Mouse (Mus musculus) liver, postnatal 0 days (tissue): ENCODE results near the gene Prmt8. TPM values are rescaled to one million over a fixed set of nuclear protein-coding genes. Genes with fewer than 3 reads are reported as not detected.

Source experiments
- ATAC-seq: fragments of 200-750 bp; cut with Nextera tagmentation; 2 replicates; pipeline ENCODE4 v1.8.0; 2017; ENCODE audit warnings: mild to moderate bottlenecking, moderate library complexity
- DNase-seq: peaks from one replicate; pipeline ENCODE4 v3.0.0-alpha.2; 2016
- H3K27ac ChIP-seq: fragments of 300-500 bp; sonication (generic); 2 replicates; pipeline ENCODE4 v1.5.1; 2014; ENCODE audit warnings: antibody characterized with exemption, moderate library complexity, mild to moderate bottlenecking, low read depth
- H3K27me3 ChIP-seq: fragments of 300-500 bp; sonication (generic); 2 replicates; pipeline ENCODE4 v1.6.1; 2014; ENCODE audit warnings: low read length, control low read depth, mixed read lengths; ENCODE audit not compliant: insufficient read depth
- H3K36me3 ChIP-seq: fragments of 300-500 bp; sonication (generic); replicated peaks from 2 replicates; pipeline ENCODE4 v1.6.1; 2014; ENCODE audit warnings: mild to moderate bottlenecking, control low read depth, low read length, moderate library complexity, mixed read lengths; ENCODE audit not compliant: insufficient read depth
- H3K4me1 ChIP-seq: fragments of 300-500 bp; sonication (generic); 2 replicates; pipeline ENCODE4 v1.6.1; 2014; ENCODE audit warnings: antibody characterized with exemption, mild to moderate bottlenecking, control low read depth; ENCODE audit not compliant: insufficient read depth
- H3K4me2 ChIP-seq: fragments of 300-500 bp; sonication (generic); 2 replicates; pipeline ENCODE4 v1.6.1; 2014; ENCODE audit warnings: low read depth, mild to moderate bottlenecking, low read length, moderate library complexity, mixed read lengths
- H3K4me3 ChIP-seq: fragments of 300-500 bp; sonication (generic); 2 replicates; pipeline ENCODE4 v1.5.1; 2014; ENCODE audit warnings: low read depth, low read length
- H3K9ac ChIP-seq: fragments of 300-500 bp; sonication (generic); replicated peaks from 2 replicates; pipeline ENCODE4 v1.6.1; 2014; ENCODE audit warnings: mild to moderate bottlenecking, moderate library complexity
- H3K9me3 ChIP-seq: fragments of 300-500 bp; sonication (generic); 2 replicates; pipeline ENCODE4 v1.6.1; 2016; ENCODE audit warnings: mild to moderate bottlenecking, control low read depth, low read length, mixed read lengths
- CTCF ChIP-seq: sonication (generic); IDR thresholded peaks from 2 replicates; pipeline ENCODE4 v1.5.1; 2016; ENCODE audit warnings: antibody characterized with exemption, low read depth
- EP300 ChIP-seq: IDR thresholded peaks from 2 replicates; pipeline ENCODE4 v1.6.1; 2016; ENCODE audit warnings: antibody characterized with exemption, low read depth, mild to moderate bottlenecking
- WGBS: fragments of 180-500 bp; shearing (Covaris S2); extraction: QIAGEN DNeasy Blood & Tissue Kit; methylation state at CpG from one replicate; pipeline ENCODE4 v1.1.7; 2014; ENCODE audit not compliant: insufficient replicate concordance; 5-methylcytosine and 5-hydroxymethylcytosine counted together
- polyA plus RNA-seq: library from polyadenylated mRNA; unstranded; fragments of >200 nt; fragmentation: Nextera tagmentation; extraction: Ambion mirVana; gene quantifications from 2 replicates; pipeline ENCODE4 v1.2.1, GENCODE M21; 2015

Prmt8 gene
- polyA plus RNA-seq, 1 experiment from 2014 or later, result not detected

DNA sequence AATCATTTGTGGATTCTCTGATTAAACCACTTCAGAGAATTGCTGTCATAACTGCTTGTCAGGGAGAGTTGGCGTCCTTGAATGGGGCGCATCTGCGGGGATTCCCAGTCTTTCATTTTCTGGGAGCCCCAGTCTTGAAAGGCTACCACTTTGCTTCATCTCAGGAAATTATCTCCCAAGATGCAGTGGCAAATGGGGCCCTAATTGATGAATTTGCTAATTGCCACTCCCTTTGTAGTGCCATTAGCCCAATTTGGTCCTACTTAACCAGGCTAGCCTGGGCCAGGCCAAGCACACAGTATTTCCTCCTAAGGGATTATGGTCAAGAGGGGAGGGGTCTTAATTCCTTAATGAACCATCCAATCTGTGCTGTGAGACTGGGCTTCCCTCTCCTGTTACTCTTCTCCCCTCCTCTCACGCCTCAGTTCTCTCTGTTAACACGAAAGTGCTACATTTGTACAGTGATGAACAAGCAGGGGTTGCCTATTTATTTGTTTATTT, 11.6 kb downstream of the Prmt8 start:
- 68% methylated on average over 5 of the region's 5 CpGs for WGBS
- Histone ChIP-seq H3K9me3 (no peaks in the 10 kb centered on the region), H3K4me3 (no peak overlapping the region), H3K36me3 (no peaks in the 10 kb centered on the region), H3K27me3 (no peaks in the 10 kb centered on the region), H3K9ac (no peak overlapping the region), H3K27ac (no peak overlapping the region), H3K4me1 (no peaks in the 10 kb centered on the region), H3K4me2 (no peak overlapping the region)
- TF ChIP-seq CTCF, result no peak
- TF ChIP-seq EP300, result no peak
- ATAC-seq (no peak), DNase-seq (no peak)

DNA sequence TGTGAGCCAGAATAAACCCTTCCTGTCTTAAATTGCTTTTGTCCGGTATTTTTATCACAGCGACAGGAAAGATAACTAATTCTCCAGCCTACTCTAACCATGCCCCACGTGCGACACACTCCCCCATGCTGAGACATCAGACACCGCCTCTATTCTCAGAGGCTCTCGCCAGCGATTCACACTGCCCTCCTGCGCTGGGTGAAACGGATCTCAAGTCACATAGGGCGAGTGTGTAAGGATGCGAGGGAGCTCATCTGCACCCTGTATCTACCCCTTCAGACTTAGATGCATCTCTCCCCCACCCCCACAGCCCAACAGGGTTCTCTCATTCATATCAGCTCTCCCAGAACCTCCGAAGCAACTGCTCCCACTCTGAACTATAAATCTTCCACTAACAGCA, 12.4 kb downstream of the Prmt8 start:
- ATAC-seq (no peak), DNase-seq (no peak)
- no peaks in the 10 kb centered on the region for H3K36me3 ChIP-seq
- no peak overlapping the region for H3K27ac ChIP-seq
- H3K9me3 ChIP-seq, result no peaks in the 10 kb centered on the region
- no peaks in the 10 kb centered on the region for H3K4me1 ChIP-seq
- WGBS, result 50% methylated on average over 12 of the region's 12 CpGs
- no peak overlapping the region for H3K9ac ChIP-seq
- TF ChIP-seq EP300 (no peak), CTCF (no peak)
- H3K27me3 ChIP-seq, result no peaks in the 10 kb centered on the region
- H3K4me2 ChIP-seq, result no peak overlapping the region
- no peak overlapping the region for H3K4me3 ChIP-seq

DNA sequence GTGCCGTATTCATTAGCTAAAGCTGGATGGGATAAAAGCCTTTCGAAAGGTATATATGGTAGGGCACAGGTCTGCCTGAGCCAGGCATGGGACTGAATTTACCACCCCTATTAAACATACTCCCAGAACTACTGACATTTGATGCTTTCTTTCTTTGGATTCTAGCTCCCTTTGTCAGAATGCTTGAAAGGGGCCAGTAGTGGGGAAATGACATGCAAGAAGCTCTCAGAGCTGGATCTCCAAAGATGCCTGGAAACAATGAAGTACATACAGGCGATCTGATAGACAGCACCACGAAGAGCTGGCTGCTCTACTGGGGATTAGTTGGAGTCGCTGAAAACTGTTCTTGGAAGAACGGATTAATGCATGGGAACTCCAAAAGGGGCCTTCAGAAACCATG, 16.0 kb downstream of the Prmt8 start:
- Histone ChIP-seq H3K9me3 (no peaks in the 10 kb centered on the region), H3K4me2 (no peak overlapping the region), H3K36me3 (no peaks in the 10 kb centered on the region), H3K27ac (no peak overlapping the region), H3K4me3 (no peak overlapping the region), H3K9ac (no peak overlapping the region), H3K4me1 (no peaks in the 10 kb centered on the region), H3K27me3 (no peaks in the 10 kb centered on the region)
- DNase-seq (no peak), ATAC-seq (no peak)
- no peak for TF ChIP-seq EP300
- no peak for TF ChIP-seq CTCF
- 71% methylated on average over 6 of the region's 6 CpGs for WGBS

DNA sequence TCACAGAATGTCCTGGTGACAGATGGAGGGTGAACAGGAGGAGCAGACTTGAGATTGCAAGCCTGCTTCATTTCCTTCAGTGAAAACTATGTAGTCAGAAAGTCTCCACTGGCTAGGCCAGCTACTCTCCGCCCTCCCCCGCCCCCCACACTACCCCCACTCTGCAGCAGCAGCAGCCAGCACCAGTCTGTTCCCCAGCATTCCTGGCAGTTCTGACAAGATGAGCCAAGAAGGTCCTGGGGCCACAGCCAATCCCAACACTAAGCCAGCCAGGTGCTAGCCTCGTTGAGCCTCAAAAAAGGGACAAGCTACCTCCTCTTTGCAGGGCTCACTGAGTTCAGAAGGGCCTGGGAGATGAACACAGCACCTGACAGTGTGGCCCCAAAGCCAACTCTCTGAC, 16.6 kb downstream of the Prmt8 start:
- ATAC-seq (no peak), DNase-seq (no peak)
- H3K4me2 ChIP-seq, result no peak overlapping the region
- H3K27ac ChIP-seq, result no peak overlapping the region
- no peaks in the 10 kb centered on the region for H3K9me3 ChIP-seq
- no peak overlapping the region for H3K9ac ChIP-seq
- no peaks in the 10 kb centered on the region for H3K27me3 ChIP-seq
- no peaks in the 10 kb centered on the region for H3K36me3 ChIP-seq
- no peak overlapping the region for H3K4me3 ChIP-seq
- WGBS, result 44% methylated on average over 3 of the region's 3 CpGs
- TF ChIP-seq EP300, result no peak
- TF ChIP-seq CTCF, result no peak
- H3K4me1 ChIP-seq, result no peaks in the 10 kb centered on the region

DNA sequence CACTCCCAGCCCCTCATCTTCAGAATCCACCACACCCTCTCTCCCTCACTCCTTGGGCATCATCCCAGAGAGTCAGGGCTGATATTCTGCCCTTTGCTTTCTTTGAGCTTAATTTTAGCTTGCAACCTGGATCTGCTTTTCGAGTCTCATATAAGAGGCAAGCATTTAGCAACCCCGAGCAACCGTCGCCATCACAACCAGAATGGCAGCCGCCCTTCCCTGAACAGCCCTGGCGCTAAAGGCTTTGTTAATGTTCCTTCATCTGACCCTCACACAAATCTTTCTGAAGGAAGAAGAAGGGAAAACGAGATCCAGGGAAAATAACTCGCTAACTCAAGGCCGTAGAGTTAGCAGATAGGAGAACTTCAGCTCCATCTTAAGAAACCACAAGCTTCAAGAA, 17.8 kb downstream of the Prmt8 start:
- Histone ChIP-seq H3K27ac (no peak overlapping the region), H3K27me3 (no peaks in the 10 kb centered on the region), H3K4me3 (no peak overlapping the region), H3K4me1 (no peaks in the 10 kb centered on the region), H3K4me2 (no peak overlapping the region), H3K36me3 (no peaks in the 10 kb centered on the region), H3K9ac (no peak overlapping the region), H3K9me3 (no peaks in the 10 kb centered on the region)
- DNase-seq, result no peak
- 76% methylated on average over 9 of the region's 9 CpGs for WGBS
- no peak for ATAC-seq
- TF ChIP-seq CTCF (no peak), EP300 (no peak)

DNA sequence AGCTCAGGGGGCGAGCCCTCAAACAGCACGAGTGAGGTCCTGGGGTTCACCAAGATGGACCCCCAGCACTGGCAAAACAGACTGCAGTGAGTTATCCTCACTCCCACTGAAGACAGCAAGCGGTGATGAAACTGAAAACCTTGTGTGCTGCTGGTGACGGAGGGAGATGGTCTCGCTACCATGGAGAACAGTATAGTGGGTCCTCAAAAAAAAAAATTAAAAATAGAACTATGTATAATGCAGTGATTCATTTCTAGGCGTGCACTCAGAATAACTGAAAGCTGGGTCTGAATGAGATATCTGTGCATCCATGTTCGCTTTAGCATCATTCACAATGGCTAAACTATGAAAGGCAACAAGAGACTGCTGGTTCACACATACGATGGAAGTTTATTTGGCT, 20.5 kb downstream of the Prmt8 start:
- Histone ChIP-seq H3K27me3 (no peaks in the 10 kb centered on the region), H3K27ac (no peak overlapping the region), H3K36me3 (no peaks in the 10 kb centered on the region), H3K4me2 (no peak overlapping the region), H3K9ac (no peak overlapping the region), H3K9me3 (no peaks in the 10 kb centered on the region), H3K4me1 (no peaks in the 10 kb centered on the region), H3K4me3 (no peak overlapping the region)
- DNase-seq (no peak), ATAC-seq (no peak)
- 65% methylated on average over 8 of the region's 8 CpGs for WGBS
- no peak for TF ChIP-seq CTCF
- TF ChIP-seq EP300, result no peak

DNA sequence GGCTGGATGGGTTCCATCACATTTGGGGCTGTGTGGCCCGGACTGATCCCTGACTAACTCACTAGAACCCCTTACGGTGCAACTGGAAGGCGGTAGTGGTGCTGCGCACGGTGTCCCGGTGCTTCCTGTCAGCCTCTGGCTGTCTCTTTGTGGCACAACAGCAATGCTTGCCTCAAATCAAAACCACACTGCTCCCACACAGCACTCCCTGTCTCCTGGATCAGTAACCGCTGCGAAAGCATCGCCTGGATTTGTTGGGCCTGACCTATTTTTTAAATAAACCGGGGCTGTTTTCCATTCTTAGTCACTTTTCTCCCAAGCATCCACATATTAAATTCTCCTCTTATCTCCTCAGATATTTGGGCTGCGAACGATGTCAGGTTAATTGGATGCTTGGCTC, 27.0 kb downstream of the Prmt8 start:
- DNase-seq, result no peak
- WGBS, result 81% methylated on average over 12 of the region's 12 CpGs
- no peak for ATAC-seq
- no peak overlapping the region for H3K9ac ChIP-seq
- no peaks in the 10 kb centered on the region for H3K36me3 ChIP-seq
- no peaks in the 10 kb centered on the region for H3K9me3 ChIP-seq
- no peaks in the 10 kb centered on the region for H3K27me3 ChIP-seq
- no peak overlapping the region for H3K4me2 ChIP-seq
- H3K27ac ChIP-seq, result no peak overlapping the region
- no peak for TF ChIP-seq CTCF
- no peak for TF ChIP-seq EP300
- no peak overlapping the region for H3K4me3 ChIP-seq
- no peaks in the 10 kb centered on the region for H3K4me1 ChIP-seq
